Mouse (Mus musculus) gastrocnemius, adult 18-20 months (tissue): Measurements from ENCODE around the gene Lgals1. TPM values are rescaled to one million over a fixed set of nuclear protein-coding genes. Genes with fewer than 3 reads are reported as not detected.
A peak's percentile ranks its signal among the peaks of the same experiment; 100 is the strongest.

ENCODE experiments used
- DNase-seq: peaks from one replicate; pipeline ENCODE4 v3.0.0; 2021; ENCODE audit warnings: low spot score
- total RNA-seq, 2 experiments: library from RNA; stranded (reverse); gene quantifications; 2 replicates each; pipeline ENCODE4 v1.2.3; 2021

Lgals1 gene
- total RNA-seq, 2 experiments from 2014 or later: 229 to 364 TPM

- no peak for DNase-seq
Observed at GRCm38 (mm10) chr15:78936403-78936802, 9.9 kb downstream of the Lgals1 start.

- no peak for DNase-seq
Observed at GRCm38 (mm10) chr15:78937311-78937710, 10.8 kb downstream of the Lgals1 start.

- no peak for DNase-seq
Observed at GRCm38 (mm10) chr15:78937963-78938362, 11.4 kb downstream of the Lgals1 start.

GRCm38 (mm10) chr15:78940325-78940724 is 13.8 kb downstream of the Lgals1 start:
- DNase-seq: no peak

- DNase-seq: peak; percentile 88
Observed at GRCm38 (mm10) chr15:78942663-78943062, 16.1 kb downstream of the Lgals1 start.

GRCm38 (mm10) chr15:78946232-78946631 is 19.7 kb downstream of the Lgals1 start:
- no peak for DNase-seq

GRCm38 (mm10) chr15:78947657-78948056 is 21.1 kb downstream of the Lgals1 start, which contains the start of gene Triobp:
Gene Triobp, plus strand, starts transcription at chr15:78947724.
- DNase-seq: peak; percentile 88

GRCm38 (mm10) chr15:78948152-78948725 is 21.7 kb downstream of the Lgals1 start:
- no peak for DNase-seq

- DNase-seq: no peak
Observed at GRCm38 (mm10) chr15:78948883-78949282, 22.4 kb downstream of the Lgals1 start.

- no peak for DNase-seq
Observed at GRCm38 (mm10) chr15:78955663-78956062, 29.1 kb downstream of the Lgals1 start.

- no peak for DNase-seq
Observed at GRCm38 (mm10) chr15:78956351-78956750, 29.8 kb downstream of the Lgals1 start.

GRCm38 (mm10) chr15:78957021-78957420 is 30.5 kb downstream of the Lgals1 start:
- no peak for DNase-seq

- DNase-seq: no peak
Observed at GRCm38 (mm10) chr15:78959537-78959936, 33.0 kb downstream of the Lgals1 start.

- peak; percentile 83 for DNase-seq
Observed at GRCm38 (mm10) chr15:78960088-78960487, 33.6 kb downstream of the Lgals1 start.

GRCm38 (mm10) chr15:78962885-78963284 is 36.4 kb downstream of the Lgals1 start:
- peak; percentile 68 for DNase-seq

GRCm38 (mm10) chr15:78971626-78972025 is 45.1 kb downstream of the Lgals1 start:
- DNase-seq: no peak

GRCm38 (mm10) chr15:78973950-78974349 is 47.4 kb downstream of the Lgals1 start:
- DNase-seq: no peak

- DNase-seq: no peak
Observed at GRCm38 (mm10) chr15:78977676-78978159, 51.2 kb downstream of the Lgals1 start.

- peak; percentile 89 for DNase-seq
Observed at GRCm38 (mm10) chr15:78978875-78979274, 52.4 kb downstream of the Lgals1 start.
